Mouse (Mus musculus) G1E (cell line): Measurements from ENCODE around the gene Manf.

Experiments
- CTCF ChIP-seq: IDR thresholded peaks from 2 replicates; pipeline ENCODE4 v1.5.1; 2012; ENCODE audit warnings: low read depth, low read length, inconsistent platforms, mixed read lengths
- GATA2 ChIP-seq: IDR thresholded peaks from 2 replicates; pipeline ENCODE4 v1.6.1; 2012; ENCODE audit warnings: low read depth, low read length, inconsistent platforms, borderline replicate concordance
- POLR2AphosphoS5 ChIP-seq: IDR thresholded peaks from 2 replicates; pipeline ENCODE4 v1.6.1; 2012; ENCODE audit warnings: low read depth, low read length, inconsistent platforms; ENCODE audit not compliant: insufficient replicate concordance
- TAL1 ChIP-seq: conservative IDR thresholded peaks from 2 replicates; pipeline ENCODE4 v1.6.1; 2012; ENCODE audit warnings: low read depth, low read length, inconsistent platforms, mixed read lengths

- TF ChIP-seq CTCF (no peak), POLR2AphosphoS5 (no peak), GATA2 (no peak), TAL1 (no peak)
These were observed 73.6 kb downstream of the Manf start for GRCm38 (mm10) chr9:106818191-106818590.
